In the genomic region with DNA sequence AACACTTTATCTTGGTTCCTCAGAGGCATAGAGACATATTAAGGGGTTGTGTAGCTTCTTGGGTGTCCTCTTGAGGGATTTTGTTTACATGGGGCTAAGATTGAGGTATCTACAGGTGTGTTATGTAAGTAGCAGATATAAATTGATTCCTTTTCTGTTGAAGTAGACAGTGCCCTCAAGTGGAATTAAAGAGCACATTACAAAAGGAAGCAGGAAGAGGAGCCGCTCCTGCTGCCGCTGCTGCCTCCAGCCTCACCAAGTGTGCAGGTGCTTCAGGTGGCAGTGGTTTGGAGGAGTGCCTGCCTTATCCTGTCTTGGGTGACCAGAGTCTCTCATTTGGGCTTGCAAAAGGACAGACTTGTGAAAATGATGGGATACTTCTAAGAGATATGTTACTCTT, we compare ENCODE assay signal across 11 mouse cellular contexts. TPM values are rescaled to one million over a fixed set of nuclear protein-coding genes. Genes with fewer than 3 reads are reported as not detected.
DNase-seq lines count a peak whose midpoint lies in the region; ATAC-seq and TF ChIP-seq lines count a peak whose summit lies in the region.
"Had no signal": no experiment of that assay in that cellular context is flagged by ENCODE, and none has a peak within 500 bp of the region (broad histone marks: within the 10 kb centered on the region; RNA-seq: fewer than 3 reads in every experiment).

No protein-coding gene starts in this region.

- no peak overlapping the region for H3K9ac ChIP-seq in hindbrain, embryonic 14.5 days
- no peak overlapping the region for H3K9ac ChIP-seq in hindbrain, embryonic 12.5 days
- H3K9ac ChIP-seq in midbrain, postnatal 0 days (replicated peaks; ENCODE audit: low read length, poor library complexity, severe bottlenecking), result no peak overlapping the region
- no peak overlapping the region for H3K9ac ChIP-seq in midbrain, embryonic 13.5 days (replicated peaks)
- H3K9ac ChIP-seq: lung, embryonic 15.5 days had no signal

- peak; percentile 79 for TF ChIP-seq CTCF in midbrain, postnatal 0 days (IDR thresholded peaks at IDR 0.05)

- H3K36me3 ChIP-seq in hindbrain, embryonic 14.5 days (replicated peaks; ENCODE audit: control insufficient read depth, insufficient read depth), result no peaks in the 10 kb centered on the region
- no peaks in the 10 kb centered on the region for H3K36me3 ChIP-seq in hindbrain, embryonic 12.5 days
- no peaks in the 10 kb centered on the region for H3K36me3 ChIP-seq in midbrain, postnatal 0 days (ENCODE audit: insufficient read depth, low read length)
- H3K36me3 ChIP-seq in midbrain, embryonic 13.5 days, result no peaks in the 10 kb centered on the region
- H3K36me3 ChIP-seq: lung, embryonic 15.5 days had no signal

- ATAC-seq in hindbrain, embryonic 14.5 days (ENCODE audit: low FRiP score), result no peak
- no peak for ATAC-seq in hindbrain, embryonic 12.5 days (ENCODE audit: low FRiP score)
- ATAC-seq in midbrain, postnatal 0 days (ENCODE audit: low FRiP score), result no peak
- no peak for ATAC-seq in midbrain, embryonic 13.5 days
- ATAC-seq: Patski had no signal

- H3K27me3 ChIP-seq in hindbrain, embryonic 14.5 days (ENCODE audit: control insufficient read depth, insufficient read depth, low read length), result no peaks in the 10 kb centered on the region
- no peaks in the 10 kb centered on the region for H3K27me3 ChIP-seq in hindbrain, embryonic 12.5 days
- no peaks in the 10 kb centered on the region for H3K27me3 ChIP-seq in midbrain, postnatal 0 days (ENCODE audit: insufficient read depth, low read length)
- no peaks in the 10 kb centered on the region for H3K27me3 ChIP-seq in midbrain, embryonic 13.5 days
- H3K27me3 ChIP-seq: lung, embryonic 15.5 days; Patski had no signal

- no peak overlapping the region for H3K4me2 ChIP-seq in hindbrain, embryonic 14.5 days (replicated peaks)
- H3K4me2 ChIP-seq in hindbrain, embryonic 12.5 days (replicated peaks), result no peak overlapping the region
- H3K4me2 ChIP-seq in midbrain, postnatal 0 days (ENCODE audit: low read depth, low read length, poor library complexity, severe bottlenecking), result no peak overlapping the region
- H3K4me2 ChIP-seq in midbrain, embryonic 13.5 days (replicated peaks), result no peak overlapping the region
- H3K4me2 ChIP-seq: lung, embryonic 15.5 days had no signal

- WGBS in hindbrain, embryonic 14.5 days, result 20% methylated on average over 2 of the region's 2 CpGs
- 49% methylated on average over 2 of the region's 2 CpGs for WGBS in hindbrain, embryonic 12.5 days
- WGBS in midbrain, postnatal 0 days, result 32% methylated on average over 2 of the region's 2 CpGs
- WGBS in midbrain, embryonic 13.5 days, result 42% methylated on average over 2 of the region's 2 CpGs

- no peak overlapping the region for H3K4me3 ChIP-seq in hindbrain, embryonic 14.5 days (replicated peaks; ENCODE audit: low read length)
- no peak overlapping the region for H3K4me3 ChIP-seq in hindbrain, embryonic 12.5 days
- H3K4me3 ChIP-seq in midbrain, postnatal 0 days (ENCODE audit: low read depth, low read length), result no peak overlapping the region
- H3K4me3 ChIP-seq in midbrain, embryonic 13.5 days (replicated peaks), result no peak overlapping the region
- H3K4me3 ChIP-seq: lung, embryonic 15.5 days had no signal

- peaks cover 19% of the 10 kb centered on the region for H3K4me1 ChIP-seq in hindbrain, embryonic 14.5 days (replicated peaks; ENCODE audit: control insufficient read depth, insufficient read depth, low read length)
- H3K4me1 ChIP-seq in hindbrain, embryonic 12.5 days, result peaks cover 6% of the 10 kb centered on the region
- no peaks in the 10 kb centered on the region; the same call in 1 of the 2 replicates for H3K4me1 ChIP-seq in midbrain, postnatal 0 days (ENCODE audit: insufficient read depth, low read length)
- peaks cover 16% of the 10 kb centered on the region for H3K4me1 ChIP-seq in midbrain, embryonic 13.5 days (replicated peaks)

- H3K27ac ChIP-seq in hindbrain, embryonic 14.5 days, result no peak overlapping the region
- no peak overlapping the region for H3K27ac ChIP-seq in hindbrain, embryonic 12.5 days
- no peak overlapping the region for H3K27ac ChIP-seq in midbrain, postnatal 0 days (ENCODE audit: low read depth, low read length)
- no peak overlapping the region for H3K27ac ChIP-seq in midbrain, embryonic 13.5 days
- H3K27ac ChIP-seq: lung, embryonic 15.5 days had no signal

- DNase-seq in hindbrain, embryonic 14.5 days (ENCODE audit: low spot score), result peak; percentile 36
- peak; percentile 55 for DNase-seq in midbrain, postnatal 0 days (ENCODE audit: low spot score)
- DNase-seq in cerebellum, postnatal 36 days, result peak; percentile 24 to 33
- DNase-seq in thymus, postnatal 36 days, result peak; percentile 41 to 54
- no peak for DNase-seq in right cerebral cortex, postnatal 25 days
- DNase-seq in adrenal gland, adult 8-10 months, result no peak
- DNase-seq: gastrocnemius, postnatal 14 days had no signal

- H3K9me3 ChIP-seq in hindbrain, embryonic 14.5 days (ENCODE audit: control insufficient read depth, low read length), result no peaks in the 10 kb centered on the region
- no peaks in the 10 kb centered on the region for H3K9me3 ChIP-seq in hindbrain, embryonic 12.5 days (replicated peaks)
- H3K9me3 ChIP-seq in midbrain, postnatal 0 days (ENCODE audit: low read length), result no peaks in the 10 kb centered on the region
- no peaks in the 10 kb centered on the region for H3K9me3 ChIP-seq in midbrain, embryonic 13.5 days
- H3K9me3 ChIP-seq: lung, embryonic 15.5 days had no signal

RNA-seq across cellular contexts. Expression of gene Cyld, which starts 4.8 kb away (rescaled TPM):
- 19.2 and 19.9 TPM in 2 replicates for polyA plus RNA-seq in hindbrain, embryonic 14.5 days (2014; fragmentation: Nextera tagmentation; extraction: Ambion mirVana)
- 18.3 and 19.3 TPM in 2 replicates for polyA plus RNA-seq in hindbrain, embryonic 12.5 days (2016; fragmentation: Nextera tagmentation; extraction: Ambion mirVana)
- 19.1 and 23.6 TPM in 2 replicates for total RNA-seq in midbrain, postnatal 0 days (2014; rRNA removed)
- 11.8 and 14.3 TPM in 2 replicates for polyA plus RNA-seq in midbrain, postnatal 0 days (2015; fragmentation: Nextera tagmentation; extraction: Ambion mirVana)
- 18.8 and 18.9 TPM in 2 replicates for polyA plus RNA-seq in midbrain, embryonic 13.5 days (2015; fragmentation: Nextera tagmentation; extraction: Ambion mirVana)
- total RNA-seq in adrenal gland, adult 8-10 months (2022), result 10 to 100 TPM; 60.8 to 90.1 (median 80.9) TPM

RNA-seq across cellular contexts. Expression of gene Nod2, which starts 54.5 kb away (rescaled TPM):
- polyA plus RNA-seq in hindbrain, embryonic 14.5 days (2014; fragmentation: Nextera tagmentation; extraction: Ambion mirVana), result 0.07 and 0.10 TPM in 2 replicates
- 0.13 and 0.25 TPM in 2 replicates for polyA plus RNA-seq in hindbrain, embryonic 12.5 days (2016; fragmentation: Nextera tagmentation; extraction: Ambion mirVana)
- 0.57 and 0.88 TPM in 2 replicates for total RNA-seq in midbrain, postnatal 0 days (2014; rRNA removed)
- polyA plus RNA-seq in midbrain, postnatal 0 days (2015; fragmentation: Nextera tagmentation; extraction: Ambion mirVana), result 0.17 and 0.18 TPM in 2 replicates
- 0.06 and 0.08 TPM in 2 replicates for polyA plus RNA-seq in midbrain, embryonic 13.5 days (2015; fragmentation: Nextera tagmentation; extraction: Ambion mirVana)
- total RNA-seq in adrenal gland, adult 8-10 months (2022), result 1 to 10 TPM; 1.0 to 2.1 (median 1.4) TPM
- polyA plus RNA-seq: Patski had no signal

Comparison
In these comparisons a context has a peak if more than half of its experiments do, and no peak if none do; other contexts are left out.
1. DNase-seq: peak in hindbrain, embryonic 14.5 days (single experiment), midbrain, postnatal 0 days (single experiment), cerebellum, postnatal 36 days (2 of 2) and thymus, postnatal 36 days (2 of 2); none in right cerebral cortex, postnatal 25 days (single experiment) and adrenal gland, adult 8-10 months (single experiment).